Mouse (Mus musculus): Measurements from ENCODE around the gene Epor.

Epor gene

DNA sequence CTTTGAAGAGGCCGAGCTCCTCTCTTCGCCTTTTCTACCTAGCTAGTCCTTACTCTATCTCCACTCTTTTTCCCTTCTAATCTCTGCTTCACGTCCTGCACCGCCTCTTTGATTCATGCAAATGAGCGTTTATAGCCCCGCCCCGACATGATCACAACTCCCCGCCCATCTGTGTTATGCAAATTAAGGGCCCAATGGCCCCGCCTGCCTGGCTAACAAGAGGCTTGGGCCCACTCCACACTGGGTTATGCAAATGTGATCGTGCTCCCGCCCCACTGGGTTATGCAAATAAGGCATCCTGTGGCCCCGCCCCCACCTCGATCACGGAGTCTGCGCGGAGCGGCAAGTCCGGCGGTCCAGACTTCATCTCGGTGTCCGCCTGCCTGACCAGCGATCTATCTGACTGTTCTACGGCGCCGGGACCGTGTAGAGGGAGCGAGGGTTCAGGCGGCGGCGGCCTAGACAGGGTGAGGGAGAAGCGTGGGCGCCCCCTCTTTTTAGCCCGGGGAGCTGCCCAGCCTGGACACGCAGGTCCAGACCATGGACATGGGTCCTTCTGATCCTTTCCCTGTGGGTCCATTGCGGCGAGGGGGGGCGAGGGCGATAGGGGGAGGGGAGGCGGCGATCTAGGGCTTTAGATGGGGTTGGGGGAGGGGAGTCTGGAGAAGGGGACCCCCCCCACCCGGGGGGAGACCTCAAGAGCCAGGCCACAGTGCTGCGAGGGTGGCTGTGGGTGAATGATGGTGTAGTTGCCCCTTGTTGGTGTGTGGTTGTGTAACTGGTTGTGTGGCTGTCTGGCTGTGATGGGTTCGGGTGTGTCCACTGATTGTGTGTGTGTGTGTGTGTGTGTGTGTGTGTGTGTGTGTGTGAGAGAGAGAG, 26.4 kb downstream of the Epor start, which contains the start of gene Plppr2:
TSS of gene Plppr2 (plus strand) at position 342 of the 879 bp plus-strand sequence.
- DNase-seq (ENCODE audit: low spot score in 2 of 2): peak; percentile 88 to 92

DNA sequence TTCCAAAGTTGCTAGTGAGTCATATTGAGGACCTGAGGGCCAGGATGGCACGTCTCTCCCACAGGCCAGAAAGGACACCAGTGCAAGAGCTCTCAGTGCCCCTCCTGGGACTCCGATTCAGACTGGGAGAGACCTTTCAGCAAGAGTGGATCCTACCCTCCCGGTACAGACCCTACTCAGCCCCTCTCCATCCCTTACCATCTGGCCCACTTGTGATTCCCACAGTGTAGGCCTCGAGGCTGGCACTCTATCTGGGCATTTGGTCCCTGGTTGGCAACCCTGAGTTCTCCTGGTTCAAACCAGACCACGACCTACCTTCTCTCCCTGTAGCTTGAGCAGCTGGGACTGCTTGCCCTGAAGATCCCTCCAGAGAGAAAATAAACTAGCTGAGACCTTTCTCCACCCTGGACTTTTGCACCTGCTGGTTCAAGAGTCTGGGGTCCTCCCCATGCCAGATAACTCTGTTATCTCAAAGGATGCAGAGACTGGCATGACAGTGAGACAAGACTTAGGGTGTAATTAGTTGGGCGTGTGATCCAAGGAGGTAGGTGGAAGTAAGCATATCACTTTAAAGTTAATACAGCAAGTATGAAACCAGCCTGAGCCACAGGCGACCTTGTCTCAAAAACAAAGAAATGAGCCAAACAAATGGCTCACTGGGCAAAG, 27.7 kb downstream of the Epor start:
- no peak for DNase-seq (ENCODE audit: low spot score in 2 of 2)

DNA sequence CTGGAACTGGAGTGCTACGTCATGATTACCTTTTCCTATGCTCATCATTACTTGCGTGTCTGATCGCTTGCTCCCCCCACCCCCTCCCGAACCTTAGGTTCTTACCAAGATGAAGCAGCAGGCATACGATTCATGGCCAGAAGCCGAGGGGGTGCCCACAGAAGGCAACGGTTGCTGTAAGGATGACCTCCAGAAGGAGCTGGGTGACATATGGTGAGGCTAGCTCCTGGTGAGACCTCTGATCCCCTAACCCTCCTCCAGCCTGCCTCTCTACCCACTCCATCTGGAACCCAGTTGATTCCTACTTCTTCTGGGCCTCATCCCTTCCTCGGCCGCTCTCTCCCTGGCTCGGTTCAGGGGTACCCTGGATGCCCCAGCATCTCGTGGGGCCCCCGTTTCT, 29.3 kb downstream of the Epor start:
- no peak for DNase-seq (ENCODE audit: low spot score in 2 of 2)

DNA sequence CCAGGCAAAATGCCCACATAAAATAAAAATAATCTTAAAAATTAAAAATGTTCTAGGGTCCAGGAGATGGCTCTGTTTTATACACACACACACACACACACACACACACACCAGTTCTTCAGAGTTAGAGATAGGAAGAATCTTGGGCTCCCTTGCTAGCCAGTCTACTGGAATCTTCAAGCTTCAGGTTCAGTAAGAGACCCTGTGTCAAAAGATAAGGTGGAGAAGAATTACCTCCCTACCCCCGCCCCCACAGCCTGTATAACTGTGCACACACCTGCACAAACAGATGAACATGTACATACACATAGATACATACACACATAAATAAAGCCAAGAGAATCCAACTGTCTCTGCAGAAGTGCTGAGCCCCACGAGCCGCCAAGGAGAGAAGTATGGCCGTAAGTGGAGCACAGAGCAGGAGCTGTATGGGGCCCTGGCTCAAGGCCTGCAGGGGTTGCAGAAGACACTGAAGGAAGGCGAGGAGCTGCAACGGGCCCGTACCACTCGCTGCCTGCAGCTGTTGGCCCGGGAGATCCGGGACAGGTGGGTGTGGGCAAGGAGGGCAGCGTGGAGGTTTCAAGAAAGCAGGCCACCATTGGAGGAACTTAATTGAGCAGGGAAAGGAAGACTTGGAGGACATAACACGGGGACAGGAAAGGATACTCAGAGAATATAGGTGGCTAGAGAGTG, 30.7 kb downstream of the Epor start:
- no peak for DNase-seq (ENCODE audit: low spot score in 2 of 2)

DNA sequence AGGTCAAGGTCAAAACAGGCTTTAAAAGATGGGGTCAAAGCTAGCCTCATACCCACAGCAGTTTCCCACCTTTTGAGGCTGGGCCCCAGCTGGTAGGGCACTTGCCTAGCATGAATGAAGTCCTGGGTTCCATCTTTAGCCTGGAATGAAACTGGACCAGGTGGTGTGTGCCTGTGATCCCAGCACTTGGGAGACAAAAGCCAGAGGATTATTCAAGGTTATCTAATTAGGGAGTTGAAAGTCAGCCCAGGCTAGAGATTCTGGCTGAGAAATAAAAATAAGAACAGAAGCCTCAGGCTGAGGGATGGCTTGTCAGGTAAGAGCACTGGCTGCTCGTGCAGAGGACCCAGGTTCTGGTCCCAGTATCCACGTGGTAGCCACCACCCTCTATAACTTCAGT, 31.3 kb downstream of the Epor start:
- DNase-seq (ENCODE audit: low spot score in 2 of 2): no peak

DNA sequence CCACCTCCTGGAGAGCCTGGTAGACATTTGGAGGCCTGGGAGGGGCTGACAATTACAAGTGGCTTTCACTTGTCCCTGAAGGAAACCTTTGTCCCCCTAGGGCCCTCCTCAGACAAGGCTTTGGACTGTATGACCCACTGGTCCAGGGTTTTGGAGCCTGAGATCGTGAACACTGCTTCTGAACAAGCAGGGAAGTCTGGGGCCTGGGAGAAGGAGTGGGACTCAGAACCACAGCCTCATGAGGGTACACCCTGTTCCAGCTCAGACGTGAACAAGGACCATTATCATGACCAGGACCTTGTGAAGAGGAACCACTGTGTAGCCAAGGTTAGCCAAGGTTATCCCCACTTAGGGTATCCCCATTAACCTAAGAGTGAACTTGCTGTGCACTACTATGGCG, 34.1 kb downstream of the Epor start:
- no peak for DNase-seq (ENCODE audit: low spot score in 2 of 2)

DNA sequence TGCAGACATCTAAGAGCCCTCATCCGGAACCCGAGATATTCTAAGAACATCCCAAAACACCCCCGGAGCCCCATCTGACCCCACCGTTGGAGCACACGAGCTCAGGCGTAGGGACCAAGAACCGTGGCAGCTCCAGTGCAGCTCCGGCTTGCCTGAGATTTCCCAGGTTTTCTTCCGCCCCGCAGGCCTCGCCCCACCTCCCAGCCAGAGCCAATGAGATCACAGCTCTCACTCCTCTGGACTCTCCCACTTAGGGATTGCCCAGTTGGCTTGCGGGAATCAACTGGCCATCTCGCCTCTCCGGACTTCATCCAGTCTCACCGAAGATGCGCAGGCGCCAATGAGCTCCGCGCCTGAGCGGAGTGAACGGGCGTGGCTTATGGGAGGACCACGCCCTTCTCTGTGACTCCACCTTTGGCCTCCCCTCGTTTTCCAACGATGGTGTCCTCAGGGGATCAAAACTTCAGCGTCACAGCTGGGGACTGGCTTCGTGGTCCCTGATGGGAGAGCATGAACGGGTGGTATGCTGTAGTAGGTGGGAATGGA, 36.0 kb downstream of the Epor start, which contains the start of the genes Ccdc159 and Tmem205:
TSS of gene Ccdc159 (plus strand) at position 264 of the 546 bp plus-strand sequence.
TSS of gene Tmem205 (minus strand) at position 349 of the 546 bp plus-strand sequence.
- no peak for DNase-seq (ENCODE audit: low spot score in 2 of 2)

DNA sequence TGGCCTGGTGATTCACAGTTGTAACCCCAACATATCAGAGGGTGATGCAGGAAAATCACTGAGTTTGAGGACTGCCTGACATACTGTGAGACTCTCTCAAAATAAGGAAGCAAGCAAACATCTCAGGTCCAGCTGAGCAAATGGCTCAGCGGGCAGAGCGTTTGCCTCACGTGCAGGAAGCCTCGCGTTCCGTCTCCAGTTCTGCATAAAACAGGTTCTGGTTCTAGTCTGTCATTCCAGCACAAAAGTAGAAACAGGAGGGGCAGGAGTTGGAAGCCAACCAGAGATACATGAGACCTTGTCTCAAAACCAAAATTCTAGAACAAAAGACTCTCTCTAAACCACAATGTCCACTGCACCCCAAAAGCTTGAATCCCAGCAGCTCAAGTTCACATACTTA, 36.5 kb downstream of the Epor start:
- DNase-seq (ENCODE audit: low spot score in 2 of 2): no peak

DNA sequence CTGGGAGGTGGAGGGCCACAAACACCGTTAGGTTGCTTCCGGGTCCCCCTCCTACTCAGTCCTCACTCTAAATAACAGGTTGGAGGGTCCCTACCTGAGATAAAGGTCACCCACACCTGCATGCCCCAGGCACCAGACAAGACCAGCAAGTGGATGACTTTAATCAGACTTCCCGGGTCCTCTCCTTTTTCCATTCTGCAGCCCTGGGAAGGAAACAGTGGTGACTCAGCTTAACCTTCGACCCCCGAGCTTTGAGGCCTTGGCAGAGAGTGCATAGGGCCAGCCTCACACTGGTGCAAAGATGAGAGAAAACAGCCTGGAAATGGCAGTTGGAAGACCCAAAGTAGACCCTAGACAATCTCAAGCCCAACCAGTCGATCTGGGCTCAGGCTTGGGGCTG, 37.2 kb downstream of the Epor start:
- DNase-seq (ENCODE audit: low spot score in 2 of 2): no peak

DNA sequence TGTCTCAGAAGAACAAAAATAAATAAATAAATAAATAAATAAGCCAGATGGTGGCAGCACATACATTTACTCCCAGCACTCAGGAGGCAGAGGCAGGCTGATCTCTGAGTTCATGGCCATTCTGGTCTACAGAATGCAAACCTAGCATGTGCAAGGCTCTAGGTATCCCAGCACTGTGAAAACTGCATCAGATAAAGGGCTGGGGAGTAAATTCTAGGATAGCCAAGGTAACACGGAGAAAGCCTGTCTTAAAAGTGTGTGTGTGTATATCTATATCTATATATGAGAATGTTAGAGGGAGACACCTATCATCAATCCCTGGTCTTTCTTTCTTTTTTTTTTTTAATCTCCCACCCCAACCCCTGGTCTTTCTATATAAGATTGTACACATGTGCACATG, 37.8 kb downstream of the Epor start:
- DNase-seq (ENCODE audit: low spot score in 2 of 2): no peak

DNA sequence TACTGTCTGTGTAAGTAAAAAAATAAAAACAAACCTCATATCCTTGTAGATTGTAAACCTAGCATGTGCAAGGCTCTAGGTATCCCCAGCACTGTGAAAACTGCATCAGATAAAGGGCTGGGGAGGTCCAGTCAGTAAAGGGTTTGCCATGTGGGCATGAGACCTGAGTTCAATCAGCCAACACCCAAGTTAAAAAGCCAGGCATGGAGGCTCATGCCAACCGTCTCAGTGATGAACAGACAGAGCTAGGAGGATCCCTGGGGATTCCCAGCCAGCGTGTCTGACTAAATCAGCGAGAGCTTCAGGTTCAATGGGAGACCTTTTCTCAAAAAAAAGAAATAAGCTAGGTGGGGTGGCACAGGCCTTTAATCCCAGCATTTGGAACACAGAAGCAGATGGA, 38.3 kb downstream of the Epor start:
- DNase-seq (ENCODE audit: low spot score in 2 of 2): no peak

DNA sequence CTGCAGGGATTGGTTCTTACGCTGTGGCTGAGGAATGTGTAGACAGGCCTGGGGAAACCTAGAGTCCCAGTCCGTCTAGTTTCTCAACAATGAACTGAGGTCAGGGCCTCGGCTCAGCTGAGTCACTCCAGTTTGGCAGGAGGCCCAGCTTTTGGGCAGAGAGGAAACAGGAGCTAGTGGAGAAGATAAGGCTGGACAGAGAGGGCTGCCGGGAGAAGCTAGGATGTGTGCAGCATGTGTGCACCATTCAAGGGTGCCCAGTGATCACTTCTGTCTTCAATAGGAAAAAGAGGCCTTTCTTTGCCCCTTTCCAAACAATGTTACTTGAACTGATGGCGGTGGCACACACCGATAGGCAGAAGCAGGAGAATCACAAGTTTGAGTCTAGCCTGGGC, 39.2 kb downstream of the Epor start:
- DNase-seq (ENCODE audit: low spot score in 2 of 2): no peak

DNA sequence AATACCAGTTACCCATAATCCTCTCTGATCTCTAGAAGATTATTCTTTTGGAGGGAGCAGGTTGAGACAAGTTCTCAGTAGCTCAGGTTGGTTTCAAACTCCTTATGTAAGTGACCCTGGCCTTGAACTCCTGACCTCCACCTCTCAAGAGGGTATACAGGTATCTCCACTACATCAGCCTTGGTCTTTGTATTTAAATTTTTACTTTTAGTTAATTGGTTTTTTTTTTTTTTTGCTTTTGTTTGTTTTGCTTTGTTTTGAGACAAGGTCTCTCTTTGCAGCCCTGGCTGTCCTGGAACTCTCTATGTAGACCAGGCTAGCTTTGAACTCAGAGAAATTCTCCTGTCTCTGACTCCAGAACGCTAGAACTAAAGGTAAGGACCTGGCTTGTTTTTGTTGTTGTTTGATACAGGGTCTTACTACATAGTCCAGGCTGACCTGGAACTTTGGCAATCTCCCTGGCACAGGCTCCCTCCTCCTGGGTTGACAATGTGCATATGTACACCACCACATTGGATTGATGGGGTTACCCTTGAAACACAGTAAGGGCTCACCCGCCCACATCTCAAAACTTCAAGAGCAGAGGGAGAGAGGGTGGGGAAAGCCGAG, 39.7 kb downstream of the Epor start:
- DNase-seq (ENCODE audit: low spot score in 2 of 2): no peak

DNA sequence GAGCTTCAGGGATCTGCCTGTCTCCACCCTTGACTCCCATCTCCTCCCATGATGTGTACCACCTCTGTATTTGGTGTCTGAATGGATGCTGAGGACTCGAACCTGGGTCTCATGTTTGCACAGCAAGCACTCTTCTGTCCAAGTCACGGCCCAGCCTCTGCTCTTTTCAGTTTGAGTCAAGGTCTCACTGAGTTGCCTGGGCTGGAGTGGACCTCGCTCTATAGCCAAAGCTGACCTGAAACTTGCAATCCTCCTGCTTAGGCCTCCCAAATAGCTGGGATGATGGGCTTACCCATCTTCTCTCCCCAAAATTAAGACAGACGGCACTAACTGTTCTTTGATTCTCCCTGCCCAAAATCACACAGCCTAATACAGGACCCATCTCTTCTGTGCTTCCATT, 40.3 kb downstream of the Epor start:
- DNase-seq (ENCODE audit: low spot score in 2 of 2): no peak

DNA sequence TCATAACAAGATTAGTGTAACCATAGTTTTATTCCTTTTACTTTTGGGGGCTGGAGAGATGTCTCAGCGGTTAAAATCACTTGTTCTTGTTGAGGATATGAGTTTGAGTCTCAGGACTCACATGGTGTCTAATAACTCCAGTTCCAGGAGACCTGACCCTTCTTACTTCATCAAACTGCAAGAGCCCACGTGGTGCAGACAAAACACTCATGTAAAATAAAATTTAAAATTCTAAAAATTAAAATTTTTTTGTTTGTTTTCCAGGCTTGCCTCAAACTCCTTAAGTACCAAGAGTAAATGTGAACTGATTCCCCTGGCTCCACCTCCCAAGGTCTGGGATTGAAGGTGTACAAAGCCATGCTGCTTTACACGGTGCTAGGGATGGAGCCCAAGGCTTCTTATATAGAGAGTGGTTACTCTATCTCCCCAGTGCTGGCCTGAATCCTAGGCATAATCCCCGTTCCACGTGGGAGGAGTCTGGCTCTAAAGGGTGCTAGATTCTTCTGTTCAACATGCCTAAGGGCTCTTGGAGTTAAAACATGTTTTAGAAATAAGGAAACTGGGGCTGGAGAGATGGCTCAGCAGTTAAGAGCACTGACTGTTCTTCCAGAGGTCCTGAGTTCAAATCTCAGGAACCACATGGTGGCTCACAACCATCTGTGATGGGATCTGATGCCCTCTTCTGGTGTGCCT, 44.5 kb downstream of the Epor start:
- DNase-seq (ENCODE audit: low spot score in 2 of 2): no peak

DNA sequence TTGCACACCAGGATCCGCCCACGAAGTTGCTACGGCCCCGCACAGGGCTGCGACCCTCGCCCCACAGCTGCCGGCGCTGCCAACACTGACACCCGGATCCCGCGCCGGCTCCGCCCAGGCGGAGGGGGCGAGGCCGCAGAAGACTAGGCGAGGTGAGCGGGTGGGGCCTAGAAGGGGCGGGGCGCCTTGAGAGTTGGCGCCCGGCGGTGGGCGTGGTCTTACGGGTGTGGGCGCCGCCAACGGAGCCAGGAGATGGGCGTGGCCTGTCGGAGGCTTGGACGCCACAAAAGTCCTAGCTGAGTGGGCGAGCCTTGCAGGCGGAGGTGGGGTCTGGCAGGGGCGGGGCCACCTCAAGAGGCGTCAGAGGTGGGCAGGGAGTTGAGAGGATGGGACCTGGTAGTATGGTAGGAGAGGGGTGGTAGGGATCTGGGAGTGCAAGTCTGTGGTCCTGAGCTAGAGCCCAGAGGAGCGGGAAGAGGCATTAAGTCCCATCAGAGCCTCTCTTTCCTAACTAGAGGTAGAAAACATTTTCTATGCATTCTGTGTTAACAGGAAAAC, 45.2 kb downstream of the Epor start, which contains the start of gene Rab3d:
TSS of gene Rab3d (minus strand) at position 158 of the 558 bp plus-strand sequence.
- DNase-seq (ENCODE audit: low spot score in 2 of 2): peak; percentile 87 to 92

DNA sequence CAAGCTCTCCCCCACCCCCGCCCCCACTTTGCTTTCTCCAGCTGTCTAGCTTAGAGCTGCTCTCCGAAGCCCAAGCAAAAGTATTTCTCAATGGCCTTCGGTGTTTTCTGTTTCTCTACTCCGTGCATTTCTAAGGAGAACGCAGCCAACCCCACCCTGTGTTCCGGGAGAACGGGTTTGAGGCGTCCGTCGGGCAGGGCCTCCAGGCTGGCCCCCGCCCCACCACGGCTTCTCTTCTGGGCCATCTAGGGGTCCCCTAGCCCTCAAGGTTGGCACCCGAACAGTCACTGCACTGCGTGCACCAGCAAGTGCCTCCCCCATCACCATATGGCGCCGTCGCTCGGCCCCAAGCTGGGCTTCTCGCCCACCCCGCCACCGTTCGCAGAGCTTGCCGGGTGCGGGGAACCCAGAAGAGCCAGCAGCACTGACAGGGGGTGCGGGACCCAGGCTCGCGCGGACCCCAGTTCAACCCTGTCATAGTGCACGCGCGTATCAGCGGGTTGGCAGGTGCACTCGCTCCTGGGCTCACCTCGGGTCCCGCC, 45.7 kb downstream of the Epor start:
- no peak for DNase-seq (ENCODE audit: low spot score in 2 of 2)

DNA sequence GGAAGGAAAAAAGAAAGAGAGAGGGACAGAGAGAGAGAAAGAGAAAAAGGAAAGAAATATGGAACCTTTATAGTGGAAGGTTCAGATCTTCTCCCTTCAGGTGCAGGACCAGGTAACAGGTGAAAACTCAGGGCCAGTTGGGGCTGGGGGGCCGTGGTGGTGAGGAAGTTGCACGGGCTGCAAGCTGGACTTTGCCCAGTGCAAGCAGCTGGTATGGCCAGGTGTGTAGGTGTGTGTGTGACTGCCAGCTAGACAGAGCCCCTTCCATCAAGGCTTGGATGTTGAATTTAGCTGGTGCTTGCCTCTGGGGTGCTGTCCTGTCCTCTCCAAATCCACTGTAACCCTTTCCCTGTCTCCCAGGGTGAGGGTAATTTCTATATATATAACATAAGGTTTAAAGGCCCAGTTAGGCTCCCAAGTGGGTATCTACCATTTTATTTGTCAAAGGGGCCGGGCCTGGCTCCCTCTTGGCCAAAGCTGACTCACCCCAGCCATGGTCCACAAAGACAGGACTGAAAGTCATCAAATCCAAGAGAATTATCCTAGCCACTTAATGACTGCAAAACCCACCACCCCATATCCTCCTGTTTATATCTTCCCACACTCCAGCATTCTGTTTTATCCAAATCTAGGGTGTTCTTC, 46.3 kb downstream of the Epor start:
- DNase-seq (ENCODE audit: low spot score in 2 of 2): no peak

DNA sequence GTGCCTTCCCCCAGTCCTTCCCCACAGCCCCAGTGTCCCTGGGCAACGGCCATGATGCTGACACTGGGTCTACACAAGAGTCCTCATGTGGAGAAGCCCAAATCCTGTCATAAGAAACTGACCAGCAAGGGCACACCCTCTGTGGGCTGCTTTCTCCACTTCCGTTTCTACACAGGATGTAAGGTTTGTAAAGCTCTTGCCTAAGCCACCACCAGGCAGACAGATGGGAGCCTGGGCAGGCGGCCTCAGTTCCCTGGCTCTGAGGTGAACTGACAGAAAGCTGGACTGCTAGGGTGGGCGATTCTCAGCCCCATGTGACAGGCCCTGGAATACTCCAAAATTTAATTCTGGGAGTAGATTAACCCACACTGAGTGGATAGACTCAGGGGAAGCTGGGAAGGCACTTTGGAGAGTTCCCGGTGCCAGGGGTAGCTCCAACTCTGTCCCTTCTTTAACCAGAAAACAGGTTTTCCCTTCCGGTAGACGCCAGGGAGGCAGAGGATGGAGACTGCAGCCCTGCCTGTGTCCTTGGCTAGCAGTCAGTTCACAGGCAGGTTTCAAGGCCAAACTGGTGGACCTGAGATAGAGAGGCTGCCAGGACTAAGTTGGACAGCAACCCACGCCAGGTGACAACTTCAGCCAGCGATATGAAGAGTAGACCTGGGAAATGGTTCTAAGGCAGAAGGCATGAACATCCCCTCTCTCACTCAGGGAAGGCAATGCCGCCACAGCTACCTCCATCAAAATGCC, 53.7 kb downstream of the Epor start:
- peak; percentile 22 to 27 for DNase-seq (ENCODE audit: low spot score in 2 of 2)

Data from natural killer cell, adult 2 months (primary cell).